Mouse (Mus musculus) left cerebral cortex, postnatal 25 days (tissue): Measurements from ENCODE around the gene Arid1b. TPM values are rescaled to one million over a fixed set of nuclear protein-coding genes. Genes with fewer than 3 reads are reported as not detected.

Experiments
- DNase-seq, 2 experiments: peaks; one replicate each; pipeline ENCODE4 v3.0.0; 2022; ENCODE audit warnings: low spot score in 2 of 2, mixed read lengths in 1 of 2
- intact Hi-C: fragments of 180-260 bp; cut with DNase I; formaldehyde crosslinking; loops from one replicate; pipeline ENCODE4 v1.15.1; 2025
- total RNA-seq, 2 experiments: library from RNA; stranded (reverse); gene quantifications; 2 replicates each; pipeline ENCODE4 v1.2.3; 2021

Arid1b gene
- total RNA-seq, 2 experiments from 2014 or later: 73.6 to 79.6 TPM

DNA sequence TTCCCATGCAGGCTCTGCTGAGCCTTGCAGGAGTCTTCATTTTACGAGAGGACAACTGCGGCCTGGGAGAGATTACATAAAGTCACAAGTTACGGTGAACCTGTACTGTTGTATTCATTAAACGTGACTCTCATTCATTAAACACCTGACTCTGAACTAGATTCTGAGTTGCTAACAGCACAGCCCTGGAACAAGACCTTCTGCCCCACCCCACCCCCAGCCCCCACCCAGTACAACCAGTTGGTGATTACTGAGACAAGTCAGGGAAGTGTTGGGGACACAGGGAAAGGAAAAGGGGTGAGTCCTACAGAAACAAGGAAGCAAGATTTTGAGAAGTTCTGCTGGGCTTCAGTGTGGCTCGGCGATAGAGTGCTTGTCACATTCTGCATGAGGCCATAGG, 281.6 kb downstream of the Arid1b start:
- intact Hi-C loops: loop anchor here (2.0 kb wide), 1 partner anchor 15 kb away; no protein-coding TSS in a partner anchor
- DNase-seq: no peak

DNA sequence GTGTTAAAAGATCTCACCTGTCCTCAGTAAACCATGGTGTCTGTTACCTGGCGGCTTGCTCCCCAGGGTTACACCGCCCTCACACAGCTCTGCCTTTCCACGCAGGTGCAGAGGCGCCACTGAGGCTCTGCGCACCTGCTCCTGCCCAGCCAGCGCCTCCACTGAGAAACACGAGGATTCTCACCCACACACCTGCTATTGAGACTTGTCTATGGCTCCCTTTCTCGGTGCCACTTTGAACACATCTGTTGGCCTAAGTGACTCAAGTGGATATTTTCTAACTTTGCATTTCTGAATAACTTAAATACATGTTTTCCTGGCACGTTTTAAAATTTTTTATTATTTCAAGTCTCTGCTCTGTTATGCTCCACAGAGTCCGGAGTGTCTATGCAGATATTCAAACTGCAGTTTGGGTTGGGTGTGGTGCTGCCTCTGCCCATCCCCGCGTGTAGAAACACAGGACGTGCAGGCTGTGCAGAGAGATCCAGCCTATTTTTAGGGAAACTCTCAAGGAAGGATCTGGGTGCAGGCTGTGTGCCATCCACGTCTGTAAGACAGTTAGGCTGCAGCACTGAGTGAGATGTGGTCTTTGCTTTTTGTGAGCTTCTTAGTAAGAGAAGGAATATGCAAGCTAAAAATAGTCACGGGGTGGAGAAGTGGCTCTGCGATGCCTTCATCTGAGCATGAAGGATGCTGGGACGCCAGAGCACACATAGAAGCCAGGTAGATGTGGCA, 283.2 kb downstream of the Arid1b start:
- peak in 1 of 2 experiments; percentile 90 for DNase-seq
- intact Hi-C loops: loop anchor here (2.0 kb wide), 1 partner anchor 17 kb away; no protein-coding TSS in a partner anchor

- intact Hi-C loops: no loop called here
- no peak for DNase-seq
Observed at GRCm38 (mm10) chr17:5280499-5281053, 286.4 kb downstream of the Arid1b start.

DNA sequence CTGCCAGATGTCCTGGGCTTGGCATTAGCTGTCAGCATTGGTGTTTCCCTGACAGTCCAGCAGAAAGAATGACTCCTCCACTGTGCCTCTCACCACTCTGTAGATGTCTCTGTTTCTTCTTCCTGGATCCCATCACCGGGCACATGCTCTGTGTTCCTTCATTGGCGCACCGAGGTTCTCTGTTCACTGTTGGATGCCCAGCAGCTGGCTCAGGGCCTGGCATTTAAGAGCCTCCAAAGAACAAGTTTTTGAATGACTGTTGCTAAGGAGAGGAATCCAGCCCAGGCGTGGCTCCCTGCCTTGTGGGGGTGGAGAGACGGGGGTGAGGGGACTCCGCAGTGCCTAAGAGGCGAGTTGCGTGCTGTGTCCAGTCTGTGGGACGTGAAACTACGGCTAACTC, 290.7 kb downstream of the Arid1b start:
- intact Hi-C loops: no loop called here
- peak in 1 of 2 experiments; percentile 70 for DNase-seq

DNA sequence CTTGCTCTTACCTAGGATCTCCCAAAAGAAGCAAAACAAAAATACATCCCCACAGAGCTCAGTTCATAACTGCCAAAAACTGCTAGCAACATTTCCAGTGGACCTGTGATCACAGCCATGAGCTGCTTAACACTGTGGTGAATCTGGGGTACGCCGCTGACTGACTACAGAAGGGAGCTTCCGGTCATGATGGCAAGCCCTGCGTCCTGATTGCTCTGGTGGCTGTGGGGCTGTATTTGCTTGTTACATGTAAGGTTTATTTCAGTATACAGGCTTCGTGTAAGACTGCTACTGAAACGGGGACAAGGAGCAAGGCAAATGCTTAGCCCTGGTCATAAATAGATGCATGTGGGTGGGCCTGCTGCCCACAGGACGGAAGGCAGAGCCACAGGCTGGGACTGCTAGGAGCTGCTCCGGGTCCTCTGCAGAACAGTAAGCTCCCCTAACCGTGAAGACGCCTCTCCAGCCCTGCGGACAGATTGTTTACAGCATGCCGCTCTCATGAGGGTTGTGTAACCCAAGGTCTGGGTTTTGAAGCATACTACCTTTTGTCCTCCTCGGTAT, 291.8 kb downstream of the Arid1b start:
- peak in 1 of 2 experiments; percentile 75 for DNase-seq
- intact Hi-C loops: loop anchor here (2.0 kb wide), 1 partner anchor 25 kb away; no protein-coding TSS in a partner anchor

- DNase-seq: peak; percentile 55 to 70
- intact Hi-C loops: loop anchor here (2.0 kb wide), 1 partner anchor 26 kb away; no protein-coding TSS in a partner anchor
Observed at GRCm38 (mm10) chr17:5286571-5287209, 292.6 kb downstream of the Arid1b start.

GRCm38 (mm10) chr17:5287210-5287591, 293.1 kb downstream of the Arid1b start:
- intact Hi-C loops: loop anchor here (2.0 kb wide), 1 partner anchor 26 kb away; no protein-coding TSS in a partner anchor
- DNase-seq: no peak

GRCm38 (mm10) chr17:5287641-5288040, 293.5 kb downstream of the Arid1b start:
- DNase-seq: peak in 1 of 2 experiments; percentile 83
- intact Hi-C loops: loop anchor here (2.0 kb wide), 1 partner anchor 27 kb away; no protein-coding TSS in a partner anchor

- no peak for DNase-seq
- intact Hi-C loops: no loop called here
Observed at GRCm38 (mm10) chr17:5293653-5294584, 299.8 kb downstream of the Arid1b start.

GRCm38 (mm10) chr17:5295086-5295947, 301.2 kb downstream of the Arid1b start:
- DNase-seq: peak; percentile 69 to 90
- intact Hi-C loops: no loop called here

GRCm38 (mm10) chr17:5295948-5296262, 301.8 kb downstream of the Arid1b start:
- intact Hi-C loops: no loop called here
- no peak for DNase-seq

DNA sequence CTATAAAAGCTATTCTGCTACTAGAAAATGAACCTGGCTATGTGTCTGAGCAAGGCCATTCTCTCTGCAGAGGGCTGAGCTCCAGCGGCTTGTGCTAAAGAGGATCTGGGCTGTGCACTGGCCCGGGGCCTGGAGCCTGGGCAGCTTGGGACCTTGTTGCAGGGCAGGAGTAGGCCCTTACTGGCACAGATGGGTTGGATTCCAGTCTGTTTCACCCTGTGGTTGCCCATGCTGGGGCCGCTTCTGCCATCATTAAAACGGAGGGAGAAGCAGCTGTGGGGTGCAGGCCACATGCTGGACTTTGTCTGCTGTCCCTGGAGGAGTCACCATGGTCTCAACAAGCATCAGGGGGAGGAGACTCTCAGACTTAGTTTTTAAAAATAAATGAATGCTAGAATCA, 303.4 kb downstream of the Arid1b start:
- intact Hi-C loops: no loop called here

DNA sequence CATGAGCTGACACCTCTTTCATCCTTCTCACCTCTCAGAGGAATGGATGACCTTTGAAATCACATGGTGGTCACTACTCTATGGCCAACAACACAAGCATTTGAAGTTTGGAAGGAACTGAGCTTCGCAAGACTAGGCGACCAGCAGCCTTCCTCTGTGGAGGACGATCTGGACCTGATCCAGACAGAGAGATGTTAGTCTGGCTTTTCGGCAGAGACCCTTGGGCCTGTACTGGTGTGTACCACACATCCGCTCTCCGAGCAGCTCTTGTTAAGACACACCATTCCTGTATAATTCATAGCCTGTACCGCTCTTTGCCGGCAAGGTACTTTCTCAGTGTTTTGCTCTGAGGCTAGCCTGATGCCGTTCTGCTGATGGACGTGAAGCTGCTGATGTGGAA, 303.9 kb downstream of the Arid1b start:
- no peak for DNase-seq
- intact Hi-C loops: no loop called here

More for the DNA sequence above, 303.4 kb downstream of the Arid1b start:
- DNase-seq: no peak

GRCm38 (mm10) chr17:5298891-5299559, 304.9 kb downstream of the Arid1b start:
- no peak for DNase-seq
- intact Hi-C loops: no loop called here

DNA sequence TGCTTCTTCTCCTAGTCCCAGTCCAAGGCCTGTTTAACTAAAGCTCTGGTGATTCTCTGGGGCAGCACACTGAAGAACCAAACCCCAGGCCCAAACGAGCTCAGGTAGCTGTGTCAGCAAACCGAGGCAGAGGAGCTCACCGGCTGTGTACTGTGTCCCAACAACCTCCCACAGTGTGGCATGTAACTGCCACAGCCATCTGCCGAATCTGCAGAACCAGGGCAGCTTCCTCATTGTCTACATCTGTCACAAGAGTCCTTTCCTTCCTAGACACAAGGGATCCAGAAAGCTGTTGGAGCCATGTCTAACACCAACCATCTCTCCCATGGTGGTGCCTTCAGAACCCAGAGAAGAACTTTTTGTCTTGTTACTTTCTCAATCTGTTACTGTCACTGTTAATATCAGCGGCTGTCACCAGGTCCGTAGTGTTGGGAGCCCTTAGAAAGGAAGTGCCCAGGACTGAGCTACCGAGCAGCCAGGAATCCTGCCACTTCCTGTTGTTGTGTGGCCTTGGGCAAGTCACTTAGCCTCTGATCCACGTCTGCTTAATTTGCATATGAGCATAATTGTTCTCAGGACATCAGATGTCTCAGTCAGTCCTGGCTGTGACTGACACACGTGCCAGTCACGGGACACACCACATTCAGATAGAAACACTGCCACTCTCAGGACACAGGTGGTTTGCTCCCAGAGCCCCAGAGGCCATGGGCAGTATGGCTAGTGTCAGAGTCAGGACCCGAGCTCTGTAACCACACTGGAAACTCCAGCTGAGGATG, 309.0 kb downstream of the Arid1b start:
- DNase-seq: peak in 1 of 2 experiments; percentile 55
- intact Hi-C loops: no loop called here

- intact Hi-C loops: no loop called here
- DNase-seq: no peak
Observed at GRCm38 (mm10) chr17:5305783-5306477, 311.8 kb downstream of the Arid1b start.
